Mouse (Mus musculus): ENCODE measurements around the gene 4930426L09Rik. TPM values are rescaled to one million over a fixed set of nuclear protein-coding genes. Genes with fewer than 3 reads are reported as not detected.

Gene 4930426L09Rik
- polyA plus RNA-seq, 1 experiment: 0.43 TPM

DNA sequence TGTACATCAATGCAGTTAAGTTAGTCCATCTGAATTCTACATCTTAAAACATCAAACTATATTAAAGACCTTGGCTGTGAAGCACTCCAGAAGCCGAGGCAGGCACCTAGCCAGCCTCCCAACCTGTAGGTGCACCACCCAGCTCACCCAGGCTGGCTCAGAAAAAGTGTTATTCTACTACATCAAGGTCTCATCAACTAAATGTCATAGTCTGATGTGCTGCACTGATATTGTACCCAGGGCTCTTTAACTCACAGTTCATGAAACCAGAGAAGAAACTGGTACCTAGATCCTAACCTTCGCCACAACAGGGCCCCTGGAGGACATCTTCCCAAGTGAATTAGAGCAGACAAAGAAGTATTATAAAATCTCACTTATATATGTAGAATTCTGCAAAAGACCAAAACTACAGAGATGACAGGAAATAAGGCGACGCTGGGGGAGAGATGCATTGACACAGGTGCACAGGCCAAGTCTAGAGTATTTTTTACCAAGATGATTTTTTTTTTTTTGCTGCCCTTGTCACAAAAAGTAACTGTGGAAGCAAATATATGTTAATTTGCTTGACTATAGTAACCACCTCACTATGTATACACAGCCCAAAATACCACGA, 30.6 kb upstream of the 4930426L09Rik start:
- Histone ChIP-seq H3K9me3 (peaks cover under 1% of the 10 kb centered on the region; the same call in 1 of the 2 replicates), H3K27me3 (replicated peaks) (no peaks in the 10 kb centered on the region), H3K4me3 (replicated peaks) (no peak overlapping the region), H3K36me3 (replicated peaks; ENCODE audit: low read length) (peaks cover 49% of the 10 kb centered on the region), H3K4me1 (peaks cover 90% of the 10 kb centered on the region)
- no peak for TF ChIP-seq GATA1 (IDR thresholded peaks at IDR 0.05; ENCODE audit: borderline replicate concordance, low read length)
- TF ChIP-seq FLI1 (IDR thresholded peaks at IDR 0.05; ENCODE audit: low read length): no peak

DNA sequence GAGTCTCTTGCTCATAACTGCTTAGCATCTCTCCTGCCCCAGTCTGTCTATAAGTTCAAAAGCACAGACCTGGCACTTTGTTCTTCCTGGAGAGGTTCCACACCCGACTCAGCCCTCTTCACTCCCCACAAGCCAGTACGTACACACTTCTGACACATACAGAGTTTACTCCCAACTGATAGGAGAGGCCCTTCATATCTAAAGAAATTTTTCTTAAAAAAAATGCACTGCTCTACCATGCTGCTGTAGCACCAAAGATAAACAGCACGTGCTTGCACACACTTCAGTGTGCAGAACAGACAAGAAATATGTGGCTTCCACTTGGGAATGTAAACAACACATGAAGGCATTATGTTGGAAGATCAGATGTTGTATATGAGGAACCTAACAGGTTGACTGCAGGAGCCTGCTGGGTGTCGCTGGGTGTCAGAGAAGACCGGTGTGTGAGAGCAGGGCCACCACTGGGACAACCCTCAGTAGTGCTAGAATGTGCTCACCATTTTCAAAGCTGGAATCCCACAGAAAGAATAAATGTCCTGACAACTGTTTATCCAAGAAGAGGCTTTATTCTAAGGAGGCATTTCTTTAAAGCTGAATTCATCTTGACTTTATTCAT, 29.0 kb upstream of the 4930426L09Rik start:
- no peaks in the 10 kb centered on the region for H3K27me3 ChIP-seq (replicated peaks)
- H3K4me1 ChIP-seq: peaks cover 88% of the 10 kb centered on the region
- peaks cover 14% of the 10 kb centered on the region for H3K9me3 ChIP-seq
- H3K36me3 ChIP-seq (replicated peaks; ENCODE audit: low read length): peaks cover 54% of the 10 kb centered on the region
- H3K4me3 ChIP-seq (replicated peaks): no peak overlapping the region
- TF ChIP-seq GATA1 (IDR thresholded peaks at IDR 0.05; ENCODE audit: borderline replicate concordance, low read length) (no peak), FLI1 (IDR thresholded peaks at IDR 0.05; ENCODE audit: low read length) (no peak)

DNA sequence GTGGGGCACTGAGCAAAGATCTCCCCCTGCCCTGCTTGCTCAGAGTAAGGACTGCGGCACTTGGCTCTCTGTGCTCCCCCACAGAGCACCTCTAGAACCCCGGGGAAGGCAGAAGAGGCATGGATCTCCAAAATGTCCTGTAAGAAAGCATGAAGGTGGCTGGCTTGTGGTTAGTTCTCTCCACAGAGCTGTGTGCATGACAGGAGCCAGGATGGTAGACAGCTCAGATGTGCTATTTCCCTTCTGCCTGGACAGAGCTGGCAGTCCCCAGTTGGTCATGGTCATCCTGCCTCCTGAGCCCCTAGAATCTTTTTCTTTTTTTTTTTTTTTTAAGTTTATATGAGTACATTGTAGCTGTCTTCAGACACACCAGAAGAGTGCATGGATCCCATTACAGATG, 27.7 kb upstream of the 4930426L09Rik start:
- peaks cover 14% of the 10 kb centered on the region for H3K9me3 ChIP-seq
- TF ChIP-seq GATA1 (IDR thresholded peaks at IDR 0.05; ENCODE audit: borderline replicate concordance, low read length) (no peak), FLI1 (IDR thresholded peaks at IDR 0.05; ENCODE audit: low read length) (no peak)
- H3K27me3 ChIP-seq (replicated peaks): no peaks in the 10 kb centered on the region
- peaks cover 51% of the 10 kb centered on the region for H3K36me3 ChIP-seq (replicated peaks; ENCODE audit: low read length)
- peaks cover 87% of the 10 kb centered on the region for H3K4me1 ChIP-seq
- peak overlapping the region; percentile 79 for H3K4me3 ChIP-seq (replicated peaks)

DNA sequence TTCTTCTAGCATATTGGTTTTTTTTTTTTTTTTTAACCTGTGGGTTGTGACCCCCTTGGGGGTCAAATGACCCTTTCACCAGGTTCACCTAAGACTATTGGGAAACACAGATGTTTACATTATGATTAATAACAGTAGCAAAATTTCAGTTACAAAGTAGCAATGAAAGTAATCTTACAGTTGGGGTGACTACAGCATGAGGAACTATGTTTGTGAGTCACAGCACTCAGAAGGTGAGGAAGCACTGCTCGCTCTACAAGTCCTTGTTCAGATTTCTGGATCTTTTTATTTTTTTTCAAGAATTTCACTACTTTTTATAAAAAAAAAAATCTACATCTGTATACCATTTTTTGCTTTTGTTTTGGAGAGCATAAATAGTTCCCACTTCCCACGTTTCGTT, 26.6 kb upstream of the 4930426L09Rik start:
- no peaks in the 10 kb centered on the region for H3K27me3 ChIP-seq (replicated peaks)
- no peak overlapping the region for H3K4me3 ChIP-seq (replicated peaks)
- H3K9me3 ChIP-seq: peaks cover 14% of the 10 kb centered on the region
- H3K4me1 ChIP-seq: peaks cover 90% of the 10 kb centered on the region
- no peak for TF ChIP-seq FLI1 (IDR thresholded peaks at IDR 0.05; ENCODE audit: low read length)
- no peak for TF ChIP-seq GATA1 (IDR thresholded peaks at IDR 0.05; ENCODE audit: borderline replicate concordance, low read length)
- H3K36me3 ChIP-seq (replicated peaks; ENCODE audit: low read length): peaks cover 44% of the 10 kb centered on the region

DNA sequence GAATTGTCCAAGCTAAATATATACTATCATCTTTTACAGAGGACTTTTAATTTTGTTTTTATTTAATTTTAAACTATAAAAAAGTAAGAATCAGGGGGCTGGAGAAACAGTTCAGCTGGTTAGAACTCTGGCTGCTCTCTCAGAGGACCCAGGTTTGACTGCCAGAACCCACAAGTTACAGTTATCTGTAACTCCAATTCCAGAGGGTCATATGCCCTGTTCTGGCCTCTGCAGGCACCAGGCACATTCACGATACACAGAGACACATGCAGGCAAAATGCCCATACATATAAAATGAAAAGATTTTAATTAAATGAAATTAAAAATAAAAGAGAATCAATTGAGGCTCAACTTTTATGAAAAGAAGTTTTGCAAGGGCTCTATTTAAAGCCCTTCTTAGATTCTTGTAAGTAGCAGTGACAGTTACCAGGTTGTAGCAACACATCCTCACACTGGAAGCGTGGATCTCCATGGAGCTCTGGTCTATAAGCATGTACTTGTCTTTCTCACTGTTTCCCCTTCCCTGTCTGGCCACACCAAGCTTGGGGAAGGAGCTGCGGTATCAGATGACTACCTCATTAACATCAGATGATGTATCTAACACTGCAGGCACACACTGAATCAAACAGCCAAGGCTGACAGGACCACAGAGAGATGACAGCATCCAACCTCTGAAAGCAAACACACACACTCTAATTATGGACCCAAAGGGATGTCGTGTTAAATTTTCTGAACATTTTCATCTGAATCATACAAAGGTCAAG, 23.1 kb upstream of the 4930426L09Rik start:
- H3K9me3 ChIP-seq: peaks cover 14% of the 10 kb centered on the region
- H3K4me1 ChIP-seq: peaks cover 94% of the 10 kb centered on the region
- H3K36me3 ChIP-seq (replicated peaks; ENCODE audit: low read length): peaks cover 40% of the 10 kb centered on the region
- H3K27me3 ChIP-seq (replicated peaks): no peaks in the 10 kb centered on the region
- H3K4me3 ChIP-seq (replicated peaks): peak overlapping the region; percentile 72
- TF ChIP-seq GATA1 (IDR thresholded peaks at IDR 0.05; ENCODE audit: borderline replicate concordance, low read length) (no peak), FLI1 (IDR thresholded peaks at IDR 0.05; ENCODE audit: low read length) (no peak)

DNA sequence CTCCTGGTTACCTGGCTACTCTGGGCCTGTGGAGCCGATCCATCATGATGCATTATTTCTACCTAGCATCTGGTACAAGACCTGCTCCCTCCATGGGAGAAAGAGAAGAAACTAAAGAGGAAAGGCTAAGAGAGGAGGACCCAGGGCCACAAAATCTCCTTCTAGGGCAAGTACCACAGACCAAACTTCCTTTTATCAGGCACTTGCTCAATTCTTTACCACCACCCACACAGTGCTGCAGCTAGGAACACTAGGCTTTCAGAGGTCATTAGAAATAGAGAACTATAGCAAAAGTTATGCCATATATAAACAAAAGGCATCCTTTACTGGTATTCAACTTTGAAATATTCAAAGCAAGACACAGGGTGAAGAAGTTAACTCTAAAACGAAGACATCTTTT, 22.0 kb upstream of the 4930426L09Rik start:
- TF ChIP-seq GATA1 (IDR thresholded peaks at IDR 0.05; ENCODE audit: borderline replicate concordance, low read length) (no peak), FLI1 (IDR thresholded peaks at IDR 0.05; ENCODE audit: low read length) (no peak)
- H3K4me3 ChIP-seq (replicated peaks): no peak overlapping the region
- H3K27me3 ChIP-seq (replicated peaks): no peaks in the 10 kb centered on the region
- peaks cover 14% of the 10 kb centered on the region for H3K9me3 ChIP-seq
- peaks cover 49% of the 10 kb centered on the region for H3K36me3 ChIP-seq (replicated peaks; ENCODE audit: low read length)
- peaks cover 92% of the 10 kb centered on the region for H3K4me1 ChIP-seq

DNA sequence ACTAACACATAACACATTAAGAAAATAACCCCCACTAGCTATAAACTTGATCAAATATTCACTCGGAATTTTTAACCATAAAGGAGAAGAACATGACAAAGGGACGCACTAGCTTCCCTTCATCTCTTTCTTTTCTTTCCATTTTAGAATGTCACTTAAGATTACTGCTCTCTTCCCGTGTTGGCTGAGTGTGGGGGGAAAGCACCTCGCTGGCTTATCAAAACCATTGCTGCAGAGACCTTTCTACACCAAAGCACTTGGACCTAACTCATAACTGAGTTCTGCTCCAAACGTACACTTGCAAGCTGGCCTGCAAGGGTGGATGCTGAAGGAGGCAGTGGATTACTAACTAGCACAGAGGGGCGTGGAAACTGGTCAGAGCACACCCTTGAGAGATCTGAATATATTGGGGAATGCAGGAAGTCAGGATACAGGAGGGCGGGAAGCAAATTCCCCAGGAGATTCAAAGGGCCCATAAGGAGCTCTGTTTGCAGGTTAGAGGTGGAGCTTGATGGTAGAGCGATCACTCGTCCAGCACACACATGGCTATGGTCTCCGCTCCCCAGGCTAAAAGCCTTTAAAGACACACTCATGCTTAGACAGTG, 20.8 kb upstream of the 4930426L09Rik start:
- Histone ChIP-seq H3K4me3 (replicated peaks) (no peak overlapping the region), H3K36me3 (replicated peaks; ENCODE audit: low read length) (peaks cover 54% of the 10 kb centered on the region), H3K9me3 (peaks cover 14% of the 10 kb centered on the region), H3K27me3 (replicated peaks) (no peaks in the 10 kb centered on the region), H3K4me1 (peaks cover 90% of the 10 kb centered on the region)
- no peak for TF ChIP-seq GATA1 (IDR thresholded peaks at IDR 0.05; ENCODE audit: borderline replicate concordance, low read length)
- no peak for TF ChIP-seq FLI1 (IDR thresholded peaks at IDR 0.05; ENCODE audit: low read length)

DNA sequence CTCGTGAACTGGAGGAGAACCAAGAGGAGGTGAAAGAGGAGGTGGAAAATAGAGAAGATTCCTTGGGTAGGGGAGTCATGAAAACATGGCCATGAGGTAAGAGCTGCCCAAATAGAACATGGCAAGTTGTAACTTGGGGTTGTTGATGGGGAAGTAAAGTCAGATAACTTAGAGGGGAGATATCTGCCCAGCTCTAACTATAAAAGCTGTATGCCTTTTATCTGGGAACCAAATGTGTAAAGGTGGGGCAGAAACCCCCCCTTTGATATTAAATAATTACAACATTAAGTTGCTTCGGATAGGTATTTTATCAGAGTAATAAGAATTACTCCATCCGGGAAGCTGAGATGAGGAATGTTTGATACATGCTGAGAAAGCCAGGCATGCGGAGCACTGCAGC, 19.1 kb upstream of the 4930426L09Rik start:
- H3K36me3 ChIP-seq (replicated peaks; ENCODE audit: low read length): peaks cover 55% of the 10 kb centered on the region
- peaks cover 93% of the 10 kb centered on the region for H3K4me1 ChIP-seq
- no peaks in the 10 kb centered on the region for H3K27me3 ChIP-seq (replicated peaks)

DNA sequence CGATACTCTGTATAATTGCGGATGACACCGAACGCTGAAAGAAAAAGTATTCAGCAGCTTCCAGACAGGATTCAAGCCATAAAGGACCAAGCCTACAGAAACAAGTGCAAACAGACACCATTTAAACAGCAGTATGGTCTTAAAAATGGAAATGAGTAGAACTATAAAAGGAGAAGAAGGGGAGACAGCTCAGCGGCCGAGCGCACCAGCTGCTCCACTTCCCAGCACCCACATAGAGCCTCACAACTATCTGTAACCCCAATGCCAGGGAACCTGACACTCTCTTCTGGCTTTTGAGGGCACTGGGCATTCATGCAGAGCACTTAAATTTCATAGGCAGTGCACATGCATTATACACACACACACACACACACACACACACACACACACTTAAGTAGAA, 18.5 kb upstream of the 4930426L09Rik start:
- Histone ChIP-seq H3K36me3 (replicated peaks; ENCODE audit: low read length) (peaks cover 62% of the 10 kb centered on the region), H3K9me3 (no peaks in the 10 kb centered on the region), H3K4me3 (replicated peaks) (no peak overlapping the region), H3K4me1 (peaks cover 96% of the 10 kb centered on the region), H3K27me3 (replicated peaks) (no peaks in the 10 kb centered on the region)
- no peak for TF ChIP-seq FLI1 (IDR thresholded peaks at IDR 0.05; ENCODE audit: low read length)
- no peak for TF ChIP-seq GATA1 (IDR thresholded peaks at IDR 0.05; ENCODE audit: borderline replicate concordance, low read length)

More for the DNA sequence above, 19.1 kb upstream of the 4930426L09Rik start:
- TF ChIP-seq FLI1 (IDR thresholded peaks at IDR 0.05; ENCODE audit: low read length): no peak
- no peak for TF ChIP-seq GATA1 (IDR thresholded peaks at IDR 0.05; ENCODE audit: borderline replicate concordance, low read length)
- Histone ChIP-seq H3K4me3 (replicated peaks) (peak overlapping the region; percentile 50), H3K9me3 (no peaks in the 10 kb centered on the region)
